Mouse (Mus musculus) c-Kit-positive CD71-negative TER-119-negative erythroid progenitor cells, embryonic 14.5 days (primary cell): ENCODE results near the gene Rnpepl1.
A peak's percentile ranks its signal among the peaks of the same experiment; 100 is the strongest.

ENCODE experiments used
- DNase-seq: peaks from one replicate; pipeline ENCODE4 v3.0.0-alpha.2; 2013; ENCODE audit warnings: low read depth

The Rnpepl1 gene

GRCm38 (mm10) chr1:92910239-92910885, at the start of gene Rnpepl1:
Rnpepl1 (plus strand) TSS chr1:92910783.
- DNase-seq, result no peak

GRCm38 (mm10) chr1:92861503-92861902, 49.1 kb upstream of the Rnpepl1 start:
- no peak for DNase-seq

- DNase-seq, result no peak
Observed at GRCm38 (mm10) chr1:92863268-92863667, 47.3 kb upstream of the Rnpepl1 start.

- DNase-seq, result no peak
Observed at GRCm38 (mm10) chr1:92866170-92866569, 44.4 kb upstream of the Rnpepl1 start.

- no peak for DNase-seq
Observed at GRCm38 (mm10) chr1:92869985-92870384, 40.6 kb upstream of the Rnpepl1 start.

- no peak for DNase-seq
Observed at GRCm38 (mm10) chr1:92872666-92873065, 37.9 kb upstream of the Rnpepl1 start.

GRCm38 (mm10) chr1:92874011-92874410, 36.6 kb upstream of the Rnpepl1 start:
- no peak for DNase-seq

- DNase-seq, result no peak
Observed at GRCm38 (mm10) chr1:92875360-92876111, 35.0 kb upstream of the Rnpepl1 start.

- no peak for DNase-seq
Observed at GRCm38 (mm10) chr1:92877431-92877978, 33.1 kb upstream of the Rnpepl1 start.

- DNase-seq, result no peak
Observed at GRCm38 (mm10) chr1:92878066-92878741, 32.4 kb upstream of the Rnpepl1 start.

- no peak for DNase-seq
Observed at GRCm38 (mm10) chr1:92879266-92879665, 31.3 kb upstream of the Rnpepl1 start.

- DNase-seq, result no peak
Observed at GRCm38 (mm10) chr1:92880101-92880500, 30.5 kb upstream of the Rnpepl1 start.

- no peak for DNase-seq
Observed at GRCm38 (mm10) chr1:92881982-92882381, 28.6 kb upstream of the Rnpepl1 start.

- no peak for DNase-seq
Observed at GRCm38 (mm10) chr1:92888901-92889655, 21.5 kb upstream of the Rnpepl1 start.

- DNase-seq, result no peak
Observed at GRCm38 (mm10) chr1:92892791-92893190, 17.8 kb upstream of the Rnpepl1 start.

GRCm38 (mm10) chr1:92893896-92894295, 16.7 kb upstream of the Rnpepl1 start:
- no peak for DNase-seq

GRCm38 (mm10) chr1:92895089-92895488, 15.5 kb upstream of the Rnpepl1 start:
- DNase-seq, result peak; percentile 59

GRCm38 (mm10) chr1:92902786-92903185, 7.8 kb upstream of the Rnpepl1 start, which contains the start of gene Ankmy1:
Ankmy1 (minus strand) TSS chr1:92902906.
- no peak for DNase-seq

- DNase-seq, result no peak
Observed at GRCm38 (mm10) chr1:92903627-92904026, 7.0 kb upstream of the Rnpepl1 start.

- no peak for DNase-seq
Observed at GRCm38 (mm10) chr1:92905703-92906310, 4.8 kb upstream of the Rnpepl1 start.
